Mouse (Mus musculus): ENCODE measurements at regions not wholly inside any gene's neighbourhood (a gene's known extent, or its start where the extent isn't known, plus 50 kb on each side); places are given as distances from the start of the nearest gene placed in this dataset.

- TF ChIP-seq CTCF (conservative IDR thresholded peaks at IDR 0.05; ENCODE audit: low read length) (no peak), POU5F1 (IDR thresholded peaks at IDR 0.05; ENCODE audit: borderline replicate concordance, low read length) (no peak)
Measured at GRCm38 (mm10) chr12:25162843-25163242, 65.9 kb upstream of the Id2 start.
